Mouse (Mus musculus) spleen, adult 2 months (tissue): Measurements from ENCODE around the gene Abca6. TPM values are rescaled to one million over a fixed set of nuclear protein-coding genes. Genes with fewer than 3 reads are reported as not detected.

Source experiments
- DNase-seq, 2 experiments: peaks; one replicate each; pipeline versions ENCODE4 v3.0.0 to v3.0.0-alpha.2; 2012 to 2021; ENCODE audit warnings: low spot score in 2 of 2, low read depth in 1 of 2
- H3K27ac ChIP-seq: fragments of 200-500 bp; 2 replicates; pipeline ENCODE4 v1.5.1; 2012; ENCODE audit warnings: low read length, inconsistent platforms; ENCODE audit not compliant: insufficient read depth
- H3K27me3 ChIP-seq: fragments of 200-500 bp; 2 replicates; pipeline ENCODE4 v1.6.1; 2012; ENCODE audit warnings: mild to moderate bottlenecking, moderate library complexity, low read length, inconsistent platforms; ENCODE audit not compliant: control insufficient read depth, insufficient read depth
- H3K36me3 ChIP-seq: fragments of 200-500 bp; 2 replicates; pipeline ENCODE4 v1.6.1; 2012; ENCODE audit warnings: mild to moderate bottlenecking, low read length, inconsistent platforms; ENCODE audit not compliant: control insufficient read depth, insufficient read depth
- H3K4me1 ChIP-seq: fragments of 200-500 bp; 2 replicates; pipeline ENCODE4 v1.6.1; 2011; ENCODE audit warnings: inconsistent platforms; ENCODE audit not compliant: control insufficient read depth, insufficient read depth, insufficient read length
- H3K4me3 ChIP-seq: fragments of 200-500 bp; 2 replicates; pipeline ENCODE4 v1.5.1; 2011; ENCODE audit warnings: mild to moderate bottlenecking, inconsistent platforms; ENCODE audit not compliant: insufficient read depth, insufficient read length; ENCODE audit errors: extremely low read depth
- CTCF ChIP-seq: fragments of 200-500 bp; IDR thresholded peaks from 2 replicates; pipeline ENCODE4 v1.5.1; 2011; ENCODE audit warnings: mild to moderate bottlenecking, inconsistent platforms; ENCODE audit not compliant: insufficient read depth, insufficient read length, insufficient replicate concordance; ENCODE audit errors: extremely low read depth
- POLR2A ChIP-seq: fragments of 200-500 bp; IDR thresholded peaks from 2 replicates; pipeline ENCODE4 v1.6.1; 2011; ENCODE audit warnings: low read depth, low read length, inconsistent platforms
- WGBS: fragments of 180-500 bp; shearing (Covaris S2); methylation state at CpG from one replicate; pipeline ENCODE4 v1.1.7; 2018; 5-methylcytosine and 5-hydroxymethylcytosine counted together
- polyA plus RNA-seq: library from polyadenylated mRNA; depleted of rRNA; stranded (reverse); fragments of >200 nt; gene quantifications from 2 replicates; pipeline ENCODE4 v1.2.3, GENCODE M21; 2012; rRNA removed

Gene Abca6
- 0.04 and 0.06 TPM in 2 replicates for polyA plus RNA-seq

DNA sequence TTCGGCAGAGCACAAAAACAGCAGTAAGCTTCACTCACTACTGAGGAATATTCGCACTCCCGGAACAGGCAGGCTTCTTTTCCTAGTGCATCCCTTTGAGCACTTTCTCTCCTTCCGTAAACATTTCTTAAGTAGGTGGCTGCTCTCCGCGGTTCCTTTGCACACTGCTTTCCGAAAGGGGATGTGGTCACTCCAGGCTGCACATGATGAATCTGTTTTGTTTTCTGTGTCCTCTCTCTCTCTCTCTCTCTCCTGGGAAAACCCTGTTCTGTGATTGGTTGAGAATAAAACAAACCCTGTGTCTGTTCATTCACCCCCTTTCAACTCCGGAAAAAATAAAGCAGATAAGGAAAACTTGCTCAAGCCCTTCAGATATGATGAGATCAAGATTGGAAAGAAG, at the start of gene Abca6:
Abca6 (minus strand) TSS at position 243 of the 400 bp plus-strand sequence.
- no peaks in the 10 kb centered on the region for H3K36me3 ChIP-seq
- WGBS = 30% methylated on average over 8 of the region's 8 CpGs
- H3K4me1 ChIP-seq = no peaks in the 10 kb centered on the region
- H3K27me3 ChIP-seq = no peaks in the 10 kb centered on the region
- no peak within 1 kb of the TSS for H3K4me3 ChIP-seq
- DNase-seq = no peak
- TF ChIP-seq CTCF = no peak
- no peak for TF ChIP-seq POLR2A
- H3K27ac ChIP-seq = no peak within 1 kb of the TSS

DNA sequence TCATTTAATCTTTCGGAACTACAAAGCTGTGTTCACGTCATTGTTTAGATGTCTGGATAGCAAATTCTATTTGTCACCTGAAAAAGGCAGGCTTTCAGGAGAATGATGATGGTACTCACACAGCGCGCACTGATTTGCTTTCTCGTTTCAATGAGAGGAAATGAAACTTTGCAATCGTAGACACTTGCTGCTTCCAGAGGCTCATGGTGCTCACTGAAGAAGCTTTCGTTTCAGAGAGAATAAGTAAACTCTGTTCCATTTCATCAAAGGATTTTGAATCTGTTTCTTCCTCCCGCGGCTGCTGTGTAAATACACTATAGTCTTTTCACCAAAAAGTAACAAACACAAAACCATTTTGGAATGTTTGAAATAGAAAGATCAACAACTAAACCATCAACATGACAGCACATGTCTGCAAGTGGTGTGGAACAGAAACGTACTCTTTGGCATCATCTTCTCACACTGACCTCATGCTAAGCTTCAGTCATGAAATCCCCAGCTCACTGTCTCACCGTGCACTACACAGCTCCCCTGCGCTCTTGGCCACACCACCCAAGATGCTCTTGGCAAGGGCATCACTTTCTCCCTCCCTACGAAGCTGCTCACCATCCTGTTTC, 46.4 kb upstream of the Abca6 start:
- no peaks in the 10 kb centered on the region for H3K4me1 ChIP-seq

DNA sequence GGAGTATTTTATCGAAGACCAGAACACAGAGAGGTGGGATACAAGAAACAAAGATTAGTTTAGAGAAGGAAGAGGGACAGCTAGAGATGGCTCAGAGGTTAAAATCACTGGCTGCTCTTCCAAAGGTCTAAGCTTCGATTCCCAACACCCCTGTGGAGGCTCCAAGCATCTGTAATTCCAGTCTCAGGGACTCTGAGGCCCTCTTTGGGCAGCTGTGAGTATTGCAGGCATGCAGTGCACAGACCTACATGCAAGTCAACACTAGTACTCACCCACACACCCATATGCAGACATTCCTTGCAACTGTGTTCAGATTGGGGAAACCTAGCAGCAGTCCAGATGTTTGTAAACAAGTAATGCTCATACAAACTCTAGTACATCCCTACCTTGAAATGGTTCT, 39.0 kb upstream of the Abca6 start:
- WGBS = 85% methylated on average over 2 of the region's 2 CpGs
- DNase-seq = no peak

More for the DNA sequence above, 46.4 kb upstream of the Abca6 start:
- Histone ChIP-seq H3K4me3 (no peak overlapping the region), H3K27me3 (no peaks in the 10 kb centered on the region), H3K36me3 (no peaks in the 10 kb centered on the region), H3K27ac (no peak overlapping the region)
- 84% methylated on average over 13 of the region's 13 CpGs for WGBS
- no peak for DNase-seq
- TF ChIP-seq POLR2A (no peak), CTCF (no peak)

DNA sequence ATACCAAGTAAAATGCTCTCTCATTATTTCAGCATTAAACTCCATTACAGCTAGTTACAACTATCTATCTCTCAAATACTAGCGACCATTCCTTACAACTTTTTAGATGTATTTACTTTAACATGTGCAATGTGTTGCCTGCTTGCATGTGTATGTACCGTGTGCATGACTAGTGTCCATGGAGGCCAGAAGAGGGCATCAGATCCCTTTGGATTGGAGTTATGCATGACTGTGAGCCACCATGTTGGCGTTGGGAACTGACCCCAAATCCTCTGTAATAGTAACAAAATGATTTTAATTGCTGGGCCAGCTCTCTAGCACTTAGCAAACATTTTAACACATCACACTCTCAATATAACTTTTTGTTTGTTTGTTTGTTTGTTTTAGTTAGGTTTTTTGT, 36.8 kb upstream of the Abca6 start:
- Histone ChIP-seq H3K4me1 (no peaks in the 10 kb centered on the region), H3K36me3 (no peaks in the 10 kb centered on the region), H3K27me3 (no peaks in the 10 kb centered on the region), H3K4me3 (no peak overlapping the region), H3K27ac (no peak overlapping the region)
- TF ChIP-seq POLR2A = no peak
- no peak for TF ChIP-seq CTCF
- 88% methylated on average over 3 of the region's 3 CpGs for WGBS
- DNase-seq = no peak

More for the DNA sequence above, 39.0 kb upstream of the Abca6 start:
- Histone ChIP-seq H3K4me3 (no peak overlapping the region), H3K36me3 (no peaks in the 10 kb centered on the region), H3K27me3 (no peaks in the 10 kb centered on the region), H3K4me1 (no peaks in the 10 kb centered on the region), H3K27ac (no peak overlapping the region)
- TF ChIP-seq CTCF = no peak
- TF ChIP-seq POLR2A = no peak

DNA sequence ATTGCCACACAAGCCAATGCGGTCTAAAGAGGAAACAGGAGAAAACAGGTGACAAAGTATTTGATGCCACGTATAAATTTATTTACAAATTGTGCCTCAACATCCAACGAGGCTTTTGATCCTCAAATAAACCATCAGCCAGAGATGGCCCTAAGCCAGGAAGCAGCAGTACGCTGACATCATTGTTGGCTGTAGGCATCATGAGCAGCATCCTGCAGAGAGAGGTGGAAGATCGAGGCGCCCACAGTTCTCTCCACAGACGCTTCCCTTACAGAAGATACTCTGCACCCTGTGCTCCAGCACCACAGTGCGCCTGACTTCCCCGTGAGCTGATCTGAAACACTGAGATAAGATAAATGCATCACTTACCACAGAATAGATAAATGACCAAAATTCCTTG, 36.1 kb upstream of the Abca6 start:
- TF ChIP-seq POLR2A (no peak), CTCF (no peak)
- no peak overlapping the region for H3K4me3 ChIP-seq
- H3K36me3 ChIP-seq = no peaks in the 10 kb centered on the region
- H3K27me3 ChIP-seq = no peaks in the 10 kb centered on the region
- H3K27ac ChIP-seq = no peak overlapping the region
- no peak for DNase-seq
- whole genome bisulfite sequencing = 72% methylated on average over 9 of the region's 9 CpGs
- no peaks in the 10 kb centered on the region for H3K4me1 ChIP-seq

DNA sequence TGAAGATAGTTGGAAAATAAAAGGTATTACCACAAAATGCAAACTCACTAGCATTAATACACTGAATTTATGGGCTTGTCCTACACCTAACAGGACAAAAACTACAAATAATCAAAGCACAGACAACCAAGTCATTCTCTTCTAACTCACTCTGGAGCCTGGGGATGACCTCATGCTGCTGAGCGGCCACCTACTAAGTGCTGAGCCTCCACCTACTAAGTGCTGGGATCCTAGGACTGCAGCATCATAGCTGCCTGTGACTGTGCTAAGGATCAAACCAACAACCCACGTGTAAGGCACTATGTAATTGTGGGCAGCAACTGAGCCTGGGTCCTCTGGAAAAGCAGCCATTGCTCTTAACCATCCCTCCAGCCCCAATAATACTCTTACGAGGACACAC, 34.8 kb upstream of the Abca6 start:
- no peaks in the 10 kb centered on the region for H3K27me3 ChIP-seq
- DNase-seq = no peak
- no peak overlapping the region for H3K27ac ChIP-seq
- no peak for TF ChIP-seq POLR2A
- no peak for TF ChIP-seq CTCF
- H3K36me3 ChIP-seq = no peaks in the 10 kb centered on the region
- H3K4me1 ChIP-seq = no peaks in the 10 kb centered on the region
- no peak overlapping the region for H3K4me3 ChIP-seq
- WGBS = 91% methylated on average over 3 of the region's 3 CpGs

DNA sequence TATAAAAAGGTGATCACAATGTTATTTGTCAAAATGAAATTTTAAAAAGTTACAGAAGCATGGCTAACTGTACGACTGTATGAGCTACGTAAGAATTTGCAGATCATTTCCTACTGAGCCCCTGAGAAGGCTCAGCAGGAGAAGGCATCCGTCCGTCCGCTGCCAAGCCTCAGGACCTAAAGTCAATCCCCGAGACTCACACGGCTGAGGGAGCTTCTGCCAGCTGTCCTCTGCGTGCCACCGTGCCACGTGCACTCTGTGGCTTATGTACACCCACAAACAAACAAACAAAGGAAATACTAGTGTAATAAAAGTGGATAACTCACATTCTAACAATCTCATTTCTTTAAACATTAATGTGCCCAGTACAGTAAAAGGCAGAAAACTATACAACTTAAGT, 33.3 kb upstream of the Abca6 start:
- no peaks in the 10 kb centered on the region for H3K36me3 ChIP-seq
- no peaks in the 10 kb centered on the region for H3K4me1 ChIP-seq
- no peak overlapping the region for H3K27ac ChIP-seq
- H3K27me3 ChIP-seq = no peaks in the 10 kb centered on the region
- no peak for TF ChIP-seq POLR2A
- no peak for TF ChIP-seq CTCF
- 46% methylated on average over 10 of the region's 10 CpGs for WGBS
- DNase-seq = no peak
- H3K4me3 ChIP-seq = no peak overlapping the region
